Mouse (Mus musculus) lung, postnatal 0 days (tissue): Measurements from ENCODE around the gene Sap18b. TPM values are rescaled to one million over a fixed set of nuclear protein-coding genes. Genes with fewer than 3 reads are reported as not detected.
A peak's percentile ranks its signal among the peaks of the same experiment; 100 is the strongest.

Experiments
- ATAC-seq: fragments of 200-750 bp; cut with Nextera tagmentation; 2 replicates; pipeline ENCODE4 v1.8.0; 2017; ENCODE audit warnings: moderate library complexity
- DNase-seq: peaks from one replicate; pipeline ENCODE4 v3.0.0-alpha.2; 2016; ENCODE audit warnings: low spot score
- H3K27ac ChIP-seq: fragments of 300-500 bp; sonication (generic); 2 replicates; pipeline ENCODE4 v1.5.1; 2014; ENCODE audit warnings: antibody characterized with exemption, mild to moderate bottlenecking, low read length, mixed read lengths
- H3K27me3 ChIP-seq: fragments of 300-500 bp; sonication (generic); replicated peaks from 2 replicates; pipeline ENCODE4 v1.6.1; 2014; ENCODE audit warnings: low read length, mixed read lengths; ENCODE audit not compliant: insufficient read depth
- H3K36me3 ChIP-seq: fragments of 300-500 bp; sonication (generic); 2 replicates; pipeline ENCODE4 v1.6.1; 2014; ENCODE audit warnings: low read length, mixed read lengths; ENCODE audit not compliant: insufficient read depth
- H3K4me1 ChIP-seq: fragments of 300-500 bp; sonication (generic); 2 replicates; pipeline ENCODE4 v1.6.1; 2014; ENCODE audit warnings: antibody characterized with exemption, low read depth, low read length, mixed read lengths; ENCODE audit not compliant: insufficient read depth
- H3K4me2 ChIP-seq: fragments of 300-500 bp; sonication (generic); replicated peaks from 2 replicates; pipeline ENCODE4 v1.6.1; 2014; ENCODE audit warnings: low read depth, mild to moderate bottlenecking, low read length, moderate library complexity, mixed read lengths
- H3K4me3 ChIP-seq: fragments of 300-500 bp; sonication (generic); 2 replicates; pipeline ENCODE4 v1.5.1; 2014; ENCODE audit warnings: low read depth, low read length
- H3K9ac ChIP-seq: fragments of 300-500 bp; sonication (generic); replicated peaks from 2 replicates; pipeline ENCODE4 v1.6.1; 2014; ENCODE audit warnings: low read depth, mild to moderate bottlenecking
- H3K9me3 ChIP-seq: fragments of 300-500 bp; sonication (generic); 2 replicates; pipeline ENCODE4 v1.6.1; 2016; ENCODE audit warnings: low read length, mixed read lengths
- CTCF ChIP-seq: IDR thresholded peaks from 2 replicates; pipeline ENCODE4 v1.5.1; 2016; ENCODE audit warnings: antibody characterized with exemption, mild to moderate bottlenecking
- EP300 ChIP-seq: IDR thresholded peaks from 2 replicates; pipeline ENCODE4 v1.6.1; 2016; ENCODE audit warnings: antibody characterized with exemption, mild to moderate bottlenecking, control low read depth
- WGBS: fragments of 180-500 bp; shearing (Covaris S2); extraction: QIAGEN DNeasy Blood & Tissue Kit; methylation state at CpG from one replicate; pipeline ENCODE4 v1.1.7; 2014; 5-methylcytosine and 5-hydroxymethylcytosine counted together
- polyA plus RNA-seq: library from polyadenylated mRNA; unstranded; fragments of >200 nt; fragmentation: Nextera tagmentation; extraction: Ambion mirVana; gene quantifications from 2 replicates; pipeline ENCODE4 v1.2.1, GENCODE M21; 2015

Gene Sap18b
- polyA plus RNA-seq, 1 experiment from 2014 or later: 283 TPM

DNA sequence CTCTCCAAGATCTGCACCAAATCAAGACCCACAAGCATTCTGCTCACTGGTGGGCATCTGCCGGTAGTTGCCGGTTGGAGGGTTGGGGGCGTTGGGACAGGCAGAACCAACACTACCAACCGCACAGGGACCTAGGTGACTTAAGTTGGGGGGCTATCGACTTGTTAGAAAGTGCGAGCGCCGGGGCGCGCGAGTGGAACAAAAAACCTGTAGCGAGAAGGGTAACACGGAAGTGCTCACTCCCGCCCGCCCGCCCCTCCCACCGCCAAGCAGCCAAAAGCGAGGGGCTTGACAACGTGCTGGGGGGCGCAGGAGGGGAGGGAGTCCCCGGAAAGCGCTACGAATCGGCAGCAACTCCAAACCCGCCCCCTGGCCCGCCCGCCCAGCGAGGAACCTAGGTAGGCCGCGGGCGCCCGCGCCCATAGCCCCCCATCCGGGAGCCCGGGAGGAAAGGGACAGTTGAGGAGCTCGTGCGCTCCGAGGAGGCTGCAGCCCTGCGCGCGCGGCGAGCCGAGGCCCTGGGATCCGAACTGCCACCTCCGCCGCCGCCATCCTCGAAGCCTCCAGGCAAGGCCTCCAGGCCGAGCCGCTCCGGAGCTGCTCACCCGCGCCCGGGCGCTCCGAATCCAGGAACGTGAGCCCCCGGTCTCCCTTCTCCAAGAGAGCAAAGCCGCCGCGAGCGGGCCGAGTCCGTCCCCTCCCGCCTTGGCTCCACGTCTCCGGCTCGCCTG, 18.5 kb upstream of the Sap18b start:
- peaks cover 8% of the 10 kb centered on the region; the same call in 1 of the 2 replicates for H3K4me1 ChIP-seq
- TF ChIP-seq CTCF (no peak), EP300 (no peak)
- H3K9me3 ChIP-seq: no peaks in the 10 kb centered on the region
- H3K9ac ChIP-seq: peak overlapping the region; percentile 91
- no peak for ATAC-seq
- peak overlapping the region; percentile 90 for H3K4me2 ChIP-seq
- WGBS: under 1% methylated on average over 61 of the region's 69 CpGs
- H3K4me3 ChIP-seq: peak overlapping the region; percentile 90
- H3K27ac ChIP-seq: peak overlapping the region; percentile 96
- H3K36me3 ChIP-seq: no peaks in the 10 kb centered on the region
- DNase-seq: peak; percentile 39
- H3K27me3 ChIP-seq: no peaks in the 10 kb centered on the region

DNA sequence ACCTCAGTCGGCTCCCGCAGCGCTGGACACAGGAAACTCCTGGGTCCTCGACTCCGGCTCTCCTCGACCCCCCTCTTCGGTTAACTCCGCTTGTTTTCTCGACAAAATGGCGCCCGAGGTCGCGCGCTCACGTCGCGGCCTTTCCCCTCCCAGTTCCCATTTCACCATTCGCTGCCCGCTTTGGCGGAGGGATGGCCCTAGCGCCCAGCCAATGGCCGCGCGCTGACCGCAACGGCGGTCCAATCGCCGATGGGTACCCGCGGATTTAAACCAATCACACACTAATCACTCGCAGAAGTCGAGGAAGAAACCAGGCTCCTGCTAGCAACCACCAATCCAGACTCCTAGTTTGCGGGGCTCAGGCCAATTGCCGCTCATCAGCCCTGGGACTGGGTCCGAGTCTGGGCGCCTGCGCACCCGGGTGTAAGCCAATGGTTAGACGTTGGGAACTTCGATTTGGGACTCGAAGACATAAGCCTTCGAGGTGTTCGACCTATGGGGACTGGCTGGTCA, 17.8 kb upstream of the Sap18b start, which contains the start of gene Cnot1:
Gene Cnot1 (minus strand): TSS at position 134 of the 513 bp plus-strand sequence.
- ATAC-seq: peak; percentile 94

GRCm38 (mm10) chr8:95807861-95808260, 17.3 kb upstream of the Sap18b start:
- ATAC-seq (peak; percentile 92), DNase-seq (peak; percentile 99)
- no peak; the same call in 1 of the 2 replicates for TF ChIP-seq EP300
- no peak for TF ChIP-seq CTCF
- peak overlapping the region; percentile 90 for H3K4me2 ChIP-seq
- no peaks in the 10 kb centered on the region for H3K27me3 ChIP-seq
- under 1% methylated on average over 20 of the region's 20 CpGs for WGBS
- H3K9ac ChIP-seq: 0 out of 2 replicates have a peak overlapping the region, but pooled peaks have one; percentile 26
- peak overlapping the region; percentile 90 for H3K4me3 ChIP-seq
- peaks cover 8% of the 10 kb centered on the region; the same call in 1 of the 2 replicates for H3K4me1 ChIP-seq
- no peaks in the 10 kb centered on the region for H3K36me3 ChIP-seq
- no peaks in the 10 kb centered on the region for H3K9me3 ChIP-seq
- peak overlapping the region; percentile 96 for H3K27ac ChIP-seq

More for the DNA sequence above, 17.8 kb upstream of the Sap18b start, which contains the start of gene Cnot1:
- TF ChIP-seq CTCF (no peak), EP300 (peak; percentile 84)
- Histone ChIP-seq H3K4me1 (peaks cover 8% of the 10 kb centered on the region; the same call in 1 of the 2 replicates), H3K27me3 (no peaks in the 10 kb centered on the region), H3K9ac (peak within 1 kb of the TSS; percentile 91), H3K9me3 (no peaks in the 10 kb centered on the region), H3K36me3 (no peaks in the 10 kb centered on the region), H3K4me3 (peak within 1 kb of the TSS; percentile 90), H3K4me2 (peak within 1 kb of the TSS; percentile 90), H3K27ac (peak within 1 kb of the TSS; percentile 96)
- DNase-seq: peak; percentile 99
- WGBS: under 1% methylated on average over 44 of the region's 44 CpGs

- Histone ChIP-seq H3K36me3 (no peaks in the 10 kb centered on the region), H3K9ac (no peak overlapping the region), H3K9me3 (no peaks in the 10 kb centered on the region), H3K4me2 (no peak overlapping the region), H3K27ac (no peak overlapping the region), H3K27me3 (no peaks in the 10 kb centered on the region), H3K4me3 (no peak overlapping the region), H3K4me1 (peaks cover 8% of the 10 kb centered on the region; the same call in 1 of the 2 replicates)
- ATAC-seq: no peak
- WGBS: 70% methylated on average over 4 of the region's 4 CpGs
- no peak for DNase-seq
- TF ChIP-seq EP300 (no peak), CTCF (no peak)
Observed at GRCm38 (mm10) chr8:95808631-95809030, 16.5 kb upstream of the Sap18b start.

GRCm38 (mm10) chr8:95809116-95809515, 16.0 kb upstream of the Sap18b start:
- DNase-seq (no peak), ATAC-seq (no peak)
- 62% methylated on average over 5 of the region's 5 CpGs for WGBS
- Histone ChIP-seq H3K4me2 (no peak overlapping the region), H3K4me1 (peaks cover 8% of the 10 kb centered on the region; the same call in 1 of the 2 replicates), H3K27me3 (no peaks in the 10 kb centered on the region), H3K9ac (no peak overlapping the region), H3K27ac (no peak overlapping the region), H3K36me3 (no peaks in the 10 kb centered on the region), H3K9me3 (no peaks in the 10 kb centered on the region), H3K4me3 (no peak overlapping the region)
- TF ChIP-seq CTCF: no peak
- no peak for TF ChIP-seq EP300

GRCm38 (mm10) chr8:95810184-95810591, 15.0 kb upstream of the Sap18b start:
- peak overlapping the region; percentile 55; the same call in 1 of the 2 replicates for H3K27ac ChIP-seq
- peak; percentile 60; the same call in 1 of the 2 replicates for TF ChIP-seq EP300
- TF ChIP-seq CTCF: no peak
- H3K36me3 ChIP-seq: no peaks in the 10 kb centered on the region
- WGBS: 40% methylated on average over 3 of the region's 3 CpGs
- H3K4me2 ChIP-seq: no peak overlapping the region
- DNase-seq: peak; percentile 88
- peak; percentile 31 for ATAC-seq
- H3K27me3 ChIP-seq: no peaks in the 10 kb centered on the region
- H3K4me1 ChIP-seq: peaks cover 4% of the 10 kb centered on the region; the same call in 1 of the 2 replicates
- no peak overlapping the region for H3K4me3 ChIP-seq
- H3K9ac ChIP-seq: no peak overlapping the region
- H3K9me3 ChIP-seq: no peaks in the 10 kb centered on the region
